Mouse (Mus musculus) bone marrow macrophage, adult 2 months (primary cell): ENCODE data around the gene Klhdc7b. TPM values are rescaled to one million over a fixed set of nuclear protein-coding genes. Genes with fewer than 3 reads are reported as not detected.

Source experiments
- H3K27ac ChIP-seq: 2 replicates; pipeline ENCODE4 v1.5.1; 2012; ENCODE audit warnings: low read depth, low read length; ENCODE audit not compliant: insufficient read depth
- H3K4me1 ChIP-seq: 2 replicates; pipeline ENCODE4 v1.6.1; 2012; ENCODE audit warnings: low read length; ENCODE audit not compliant: control insufficient read depth, insufficient read depth
- H3K4me3 ChIP-seq: 2 replicates; pipeline ENCODE4 v1.5.1; 2012; ENCODE audit warnings: mild to moderate bottlenecking, low read length, moderate library complexity; ENCODE audit not compliant: insufficient read depth
- CTCF ChIP-seq: IDR thresholded peaks from 2 replicates; pipeline ENCODE4 v1.5.1; 2012; ENCODE audit warnings: low read depth, mild to moderate bottlenecking, low read length, moderate library complexity
- POLR2A ChIP-seq: IDR thresholded peaks from 2 replicates; pipeline ENCODE4 v1.6.1; 2012; ENCODE audit warnings: mild to moderate bottlenecking, low read depth, low read length, borderline replicate concordance
- polyA plus RNA-seq: library from polyadenylated mRNA; stranded (reverse); fragments of >200 nt; gene quantifications from 2 replicates; pipeline ENCODE4 v1.2.4, GENCODE M21; 2012; ENCODE audit not compliant: missing spikeins, insufficient read depth, insufficient read length

Klhdc7b gene
- polyA plus RNA-seq, 1 experiment: not detected

GRCm38 (mm10) chr15:89390081-89390480, 5.4 kb downstream of the Klhdc7b start:
- H3K4me3 ChIP-seq: no peak overlapping the region
- TF ChIP-seq CTCF (no peak), POLR2A (no peak)

GRCm38 (mm10) chr15:89396883-89397282, 12.2 kb downstream of the Klhdc7b start:
- H3K4me3 ChIP-seq: no peak overlapping the region
- peaks cover 11% of the 10 kb centered on the region for H3K4me1 ChIP-seq
- H3K27ac ChIP-seq: no peak overlapping the region
- TF ChIP-seq CTCF (no peak), POLR2A (no peak)

More at GRCm38 (mm10) chr15:89390081-89390480, 5.4 kb downstream of the Klhdc7b start:
- Histone ChIP-seq H3K4me1 (peaks cover 4% of the 10 kb centered on the region), H3K27ac (no peak overlapping the region)

- no peak overlapping the region for H3K27ac ChIP-seq
- H3K4me3 ChIP-seq: no peak overlapping the region
- no peak for TF ChIP-seq CTCF
- TF ChIP-seq POLR2A: no peak
- H3K4me1 ChIP-seq: peaks cover 7% of the 10 kb centered on the region
These were observed 13.4 kb downstream of the Klhdc7b start for GRCm38 (mm10) chr15:89398146-89398545.

- TF ChIP-seq POLR2A: no peak
- TF ChIP-seq CTCF: no peak
- H3K4me3 ChIP-seq: no peak overlapping the region
- H3K27ac ChIP-seq: no peak overlapping the region
- peaks cover 7% of the 10 kb centered on the region for H3K4me1 ChIP-seq
These were observed 15.0 kb downstream of the Klhdc7b start for GRCm38 (mm10) chr15:89399716-89400115.

GRCm38 (mm10) chr15:89402471-89402870, 17.8 kb downstream of the Klhdc7b start:
- TF ChIP-seq POLR2A (no peak), CTCF (no peak)
- no peak overlapping the region for H3K27ac ChIP-seq
- no peak overlapping the region for H3K4me3 ChIP-seq
- H3K4me1 ChIP-seq: peaks cover 7% of the 10 kb centered on the region

DNA sequence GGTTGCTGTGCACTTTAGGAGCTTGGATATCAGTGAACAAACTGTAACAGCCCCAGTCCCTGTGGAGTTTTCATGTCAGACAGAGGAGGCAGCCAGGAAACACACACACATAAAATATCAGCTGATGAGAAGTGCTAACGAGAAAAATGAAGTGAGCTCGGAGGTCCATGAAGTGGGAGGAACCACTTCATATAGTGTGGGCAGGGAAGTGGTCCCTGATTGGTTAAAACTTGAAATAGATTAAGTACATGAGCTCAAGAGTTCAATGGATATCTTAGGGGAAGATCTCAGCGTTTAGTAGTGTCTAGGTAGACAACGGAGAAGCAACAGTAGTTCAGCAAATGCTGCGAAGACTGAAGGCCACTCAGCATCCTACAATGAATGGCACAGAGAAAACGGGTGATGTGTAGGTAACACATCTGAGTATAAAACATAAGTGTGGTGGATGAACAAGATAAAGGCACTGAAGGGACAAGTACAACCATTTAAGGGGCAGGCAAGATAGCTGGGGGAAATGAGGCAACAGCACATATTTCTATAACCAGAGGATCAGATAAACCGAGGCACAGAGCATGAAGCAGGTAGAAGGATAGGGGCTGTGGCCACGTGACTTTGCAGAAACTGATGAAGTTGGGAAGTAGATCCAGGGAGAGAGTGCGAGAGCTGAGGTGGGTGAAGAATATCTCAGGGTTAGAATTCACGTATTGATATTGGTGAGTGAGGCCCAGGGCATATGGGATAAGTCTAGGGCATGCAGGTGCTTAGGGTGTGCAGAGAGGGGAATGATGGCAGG, 20.3 kb downstream of the Klhdc7b start:
- Histone ChIP-seq H3K27ac (no peak overlapping the region), H3K4me3 (no peak overlapping the region), H3K4me1 (peaks cover 7% of the 10 kb centered on the region)
- TF ChIP-seq CTCF (no peak), POLR2A (no peak)

DNA sequence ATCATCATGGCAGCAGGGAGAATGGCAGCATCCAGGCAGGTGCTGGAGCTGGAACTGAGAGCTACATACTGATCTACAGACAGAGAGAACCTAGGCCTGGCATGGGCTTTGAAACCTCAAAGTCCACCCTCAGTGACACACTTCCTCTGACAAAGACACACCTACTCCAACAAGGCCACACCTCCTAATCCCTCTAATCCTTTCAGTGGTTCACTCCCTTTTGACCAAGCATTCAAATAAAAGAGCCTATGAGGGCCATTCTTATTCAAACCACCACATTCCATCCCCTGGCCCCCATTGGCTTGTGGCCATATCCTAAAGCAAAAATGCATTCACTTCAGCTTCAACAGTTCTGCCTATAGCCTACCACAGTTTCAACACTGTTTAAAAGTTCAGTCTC, 22.0 kb downstream of the Klhdc7b start:
- Histone ChIP-seq H3K27ac (no peak overlapping the region), H3K4me1 (no peaks in the 10 kb centered on the region), H3K4me3 (no peak overlapping the region)
- no peak for TF ChIP-seq POLR2A
- TF ChIP-seq CTCF: no peak

DNA sequence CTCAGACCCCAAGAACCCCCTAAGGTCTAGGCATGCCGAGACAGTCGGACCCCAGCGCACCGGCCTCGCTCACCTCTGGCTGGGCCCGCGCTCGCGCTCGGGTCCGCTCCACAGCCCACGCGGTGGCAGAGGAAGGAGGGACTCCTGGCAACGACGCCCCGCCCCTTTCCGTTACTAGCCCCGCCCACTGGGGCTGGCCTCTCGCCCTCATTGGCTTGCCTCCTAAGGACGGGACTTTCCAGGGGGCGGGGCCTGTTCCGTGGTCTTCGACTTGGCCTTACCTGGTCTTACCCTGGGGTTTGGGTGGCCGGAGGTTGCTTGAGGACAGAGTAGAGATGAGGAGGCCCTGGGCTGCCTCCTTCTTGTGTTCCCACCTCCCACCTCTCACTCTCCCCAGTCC, 25.4 kb downstream of the Klhdc7b start, which contains the start of gene Syce3:
Gene Syce3 (minus strand): TSS at position 386 of the 400 bp plus-strand sequence.
- no peak for TF ChIP-seq CTCF
- no peak for TF ChIP-seq POLR2A
- Histone ChIP-seq H3K27ac (no peak within 1 kb of the TSS), H3K4me3 (no peak within 1 kb of the TSS), H3K4me1 (no peaks in the 10 kb centered on the region)

- H3K27ac ChIP-seq: no peak overlapping the region
- no peak overlapping the region for H3K4me3 ChIP-seq
- TF ChIP-seq CTCF: no peak
- no peak for TF ChIP-seq POLR2A
- H3K4me1 ChIP-seq: no peaks in the 10 kb centered on the region
These were observed 30.6 kb downstream of the Klhdc7b start for GRCm38 (mm10) chr15:89415282-89415681.

- H3K27ac ChIP-seq: no peak overlapping the region
- TF ChIP-seq POLR2A: no peak
- TF ChIP-seq CTCF: no peak
- H3K4me1 ChIP-seq: peaks cover 9% of the 10 kb centered on the region
- H3K4me3 ChIP-seq: no peak overlapping the region
These were observed 37.2 kb downstream of the Klhdc7b start for GRCm38 (mm10) chr15:89421938-89422337.
